Mouse (Mus musculus): ENCODE results near the gene Tmco1.

The Tmco1 gene

DNA sequence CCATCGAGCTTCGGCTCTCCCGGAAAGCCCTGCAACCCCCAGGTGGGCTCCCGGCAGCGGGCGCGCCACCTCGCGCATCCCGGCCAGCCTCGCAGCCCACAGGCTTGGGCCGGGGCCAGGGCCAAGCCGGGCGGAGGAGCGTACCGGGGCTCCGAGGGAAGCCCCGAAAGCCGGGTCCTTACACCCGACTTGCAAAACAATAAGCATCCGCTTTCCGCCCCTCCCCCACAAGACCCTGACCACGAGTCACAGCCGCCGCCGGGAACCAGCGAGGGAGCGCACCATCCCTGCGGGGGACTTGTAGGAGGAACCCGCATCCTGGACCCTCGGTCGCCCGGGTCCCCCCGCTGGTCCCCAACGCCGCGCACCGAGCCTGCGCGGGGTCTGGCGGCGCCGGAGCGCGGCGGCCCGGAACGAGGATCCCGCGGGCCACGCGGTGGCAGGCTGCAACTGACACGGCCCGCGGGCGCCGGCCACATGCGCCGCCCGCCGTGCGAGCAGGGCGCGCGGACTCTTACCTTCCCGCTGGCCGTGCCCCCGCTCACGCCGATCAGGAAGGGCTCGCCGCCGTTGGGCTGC lies 23.8 kb upstream of the Tmco1 start:
- DNase-seq (ENCODE audit: low spot score) = no peak

DNA sequence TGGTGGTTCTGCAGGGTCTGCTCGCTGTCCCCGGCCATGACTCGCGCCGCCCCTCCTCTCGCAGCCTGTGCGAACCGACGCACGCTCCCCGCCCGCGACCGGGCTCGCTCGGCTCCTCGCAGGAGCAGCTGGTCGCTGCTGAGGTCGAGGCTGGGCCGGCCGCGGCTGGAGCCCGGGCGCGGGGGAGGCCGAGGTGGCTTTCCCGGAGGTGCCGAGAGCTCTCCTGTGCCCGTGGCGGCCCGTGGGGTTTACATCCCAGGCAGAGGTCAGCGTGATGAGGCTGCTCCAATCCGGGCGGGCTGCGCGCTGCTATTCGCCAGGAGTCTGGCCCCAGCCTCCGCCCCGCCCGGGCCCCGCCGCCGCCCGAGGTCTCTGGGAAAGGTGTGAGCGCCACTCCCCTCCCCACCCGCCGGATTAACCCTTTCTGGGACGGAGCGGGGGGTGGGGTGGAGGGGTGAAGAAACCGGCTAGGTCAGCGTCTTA lies 23.3 kb upstream of the Tmco1 start:
- no peak for DNase-seq (ENCODE audit: low spot score)

DNA sequence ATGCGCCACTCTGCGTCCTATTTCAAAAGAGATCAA lies 23.0 kb upstream of the Tmco1 start, which contains the start of gene Uck2:
Gene Uck2 (minus strand): TSS at position 1 of the 36 bp plus-strand sequence.
- DNase-seq (ENCODE audit: low spot score) = no peak

DNA sequence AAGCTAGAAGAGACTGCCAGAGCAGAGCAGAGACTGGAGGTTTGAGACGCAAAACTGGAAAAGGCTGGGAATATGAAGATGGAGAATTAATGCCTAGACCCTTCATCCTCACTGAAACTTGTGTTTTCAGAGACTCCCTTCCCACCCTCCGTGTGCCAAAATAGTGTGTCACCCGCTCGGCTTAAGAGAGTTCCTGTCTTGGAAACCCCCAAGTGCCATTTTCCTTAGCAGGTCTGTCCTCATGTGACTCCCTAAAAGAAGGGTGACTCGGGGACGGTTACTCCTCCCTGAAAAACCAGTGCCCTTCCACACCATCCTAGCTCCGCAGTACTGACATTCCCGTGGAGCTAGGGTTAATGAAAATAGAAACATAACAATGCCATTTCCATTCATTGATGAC lies 22.8 kb upstream of the Tmco1 start:
- no peak for DNase-seq (ENCODE audit: low spot score)

GRCm38 (mm10) chr1:167287156-167287555 lies 21.0 kb upstream of the Tmco1 start:
- no peak for DNase-seq (ENCODE audit: low spot score)

DNA sequence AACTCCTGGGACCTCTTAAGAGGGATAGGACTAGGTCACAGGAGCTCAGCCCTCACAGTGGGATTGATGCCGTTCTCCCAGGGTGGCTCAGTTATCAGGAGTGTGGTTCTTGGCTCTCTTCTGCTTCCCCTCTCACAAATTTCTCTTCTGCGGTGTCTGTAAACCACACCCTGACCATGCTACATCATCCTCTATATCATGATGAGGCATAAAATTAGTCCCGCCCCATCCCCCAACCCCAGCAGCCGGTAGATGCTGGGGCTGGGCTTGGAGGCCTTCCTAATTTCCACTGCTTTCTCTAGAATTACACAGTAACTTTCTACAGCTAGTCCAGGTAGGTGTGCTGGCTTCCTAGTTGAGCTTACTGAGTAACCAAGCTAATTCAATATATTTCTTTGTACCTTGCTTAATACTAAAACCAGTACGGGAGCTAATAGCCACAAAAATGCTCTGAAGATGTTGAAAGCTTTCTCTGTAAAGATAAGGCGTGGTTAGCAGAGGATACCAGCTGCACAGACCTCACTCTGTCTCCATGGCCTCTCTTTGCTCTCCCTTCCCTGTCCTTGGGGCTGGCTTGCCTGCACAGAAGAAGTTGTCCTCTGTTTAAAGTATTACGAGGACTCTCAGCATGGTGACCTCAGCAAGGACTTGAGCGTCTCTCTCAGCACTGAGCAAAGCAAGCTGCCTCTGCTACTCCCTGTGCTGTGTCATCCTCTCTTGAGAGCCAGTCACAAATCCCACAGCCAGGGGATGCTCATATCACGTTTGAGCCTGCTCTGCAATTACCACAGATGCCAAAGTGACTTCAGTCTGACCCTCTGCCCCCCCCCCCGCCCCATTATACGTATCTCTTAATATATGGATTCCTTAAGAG lies 19.3 kb upstream of the Tmco1 start:
- no peak for DNase-seq (ENCODE audit: low spot score)

DNA sequence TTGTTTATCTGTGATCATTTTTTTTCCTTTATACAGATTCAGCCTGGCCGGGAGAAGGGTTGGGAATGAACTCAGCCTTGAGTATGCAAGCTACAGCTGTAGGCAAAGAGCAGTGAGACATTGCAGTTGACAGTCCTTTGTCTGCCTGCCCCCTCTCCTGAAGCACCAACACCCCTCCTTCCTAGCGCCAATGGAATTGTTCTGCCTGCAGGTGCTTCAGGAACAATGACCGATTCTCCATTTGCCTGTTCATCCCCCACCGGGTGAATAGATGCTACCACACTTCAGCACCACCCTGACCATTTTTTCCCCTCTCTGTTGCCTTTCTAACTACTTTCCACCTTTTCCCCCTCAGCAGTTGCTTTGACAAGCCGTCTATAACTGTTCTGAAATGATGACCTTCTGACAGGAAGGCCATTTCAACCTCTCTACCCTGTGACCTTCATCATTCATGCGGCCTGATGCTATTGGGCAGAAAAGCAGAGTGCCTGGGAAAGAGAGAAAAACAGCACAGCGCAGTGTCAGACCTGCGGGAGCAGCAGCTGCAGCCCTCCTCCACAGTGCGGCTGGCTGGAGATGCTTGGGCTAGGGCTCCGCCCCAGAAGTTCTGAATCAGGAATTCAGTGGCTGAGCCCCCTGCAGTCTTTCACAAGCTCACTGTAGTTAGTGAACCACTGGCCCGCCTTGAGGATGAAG lies 18.5 kb upstream of the Tmco1 start:
- DNase-seq (ENCODE audit: low spot score) = no peak

DNA sequence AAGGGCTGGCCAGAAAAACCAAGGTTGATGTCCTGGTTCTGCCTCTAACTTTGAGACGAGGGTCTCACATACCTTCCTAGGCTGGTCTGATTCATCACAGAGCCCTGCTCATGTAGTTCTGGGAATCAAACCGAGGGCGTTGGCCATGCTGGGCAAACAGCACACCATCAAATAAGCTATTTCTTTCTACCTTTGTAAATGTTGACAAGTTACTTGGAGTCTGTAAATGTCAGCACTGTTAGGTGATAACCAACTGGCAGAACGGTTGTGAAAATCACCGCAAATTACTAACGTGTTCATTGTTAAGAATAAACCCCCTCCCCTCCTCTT lies 17.9 kb upstream of the Tmco1 start:
- DNase-seq (ENCODE audit: low spot score) = no peak

GRCm38 (mm10) chr1:167291610-167292009 lies 16.6 kb upstream of the Tmco1 start:
- DNase-seq (ENCODE audit: low spot score) = no peak

GRCm38 (mm10) chr1:167292447-167292846 lies 15.7 kb upstream of the Tmco1 start:
- no peak for DNase-seq (ENCODE audit: low spot score)

DNA sequence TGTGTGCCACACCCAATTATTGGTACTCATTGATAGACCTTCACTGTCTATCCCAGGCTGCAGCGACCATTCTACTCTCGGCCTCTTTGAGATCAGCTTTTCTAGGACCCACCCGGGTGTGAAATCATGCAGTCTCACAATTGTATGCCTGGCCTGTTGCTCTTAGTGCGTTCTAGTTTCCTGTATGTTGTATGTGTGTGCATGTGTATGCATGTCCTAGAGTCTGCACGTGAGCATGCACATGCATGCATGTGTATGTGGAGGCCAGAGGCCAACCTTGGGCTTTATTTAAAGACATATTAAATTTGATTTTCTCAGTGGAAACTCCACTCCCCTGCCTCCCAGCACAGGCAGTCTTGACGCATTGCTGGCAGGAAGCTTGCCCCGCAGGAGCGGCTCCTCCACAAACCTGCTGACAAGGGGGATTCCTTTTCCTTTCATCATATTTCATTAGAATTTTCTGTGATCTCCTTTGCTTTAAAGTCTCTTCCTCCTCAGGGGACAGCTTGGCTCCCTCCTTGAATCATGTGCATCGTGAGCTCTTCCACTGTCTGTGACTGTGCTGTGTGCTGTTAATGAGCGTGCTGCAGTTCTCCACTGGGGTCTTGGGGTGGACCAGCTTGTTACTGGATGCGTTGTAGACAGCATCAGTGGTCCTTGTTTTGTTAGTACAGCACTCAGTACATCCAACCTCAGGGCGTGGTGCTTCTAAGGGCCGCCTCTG lies 12.3 kb upstream of the Tmco1 start:
- DNase-seq (ENCODE audit: low spot score) = no peak

DNA sequence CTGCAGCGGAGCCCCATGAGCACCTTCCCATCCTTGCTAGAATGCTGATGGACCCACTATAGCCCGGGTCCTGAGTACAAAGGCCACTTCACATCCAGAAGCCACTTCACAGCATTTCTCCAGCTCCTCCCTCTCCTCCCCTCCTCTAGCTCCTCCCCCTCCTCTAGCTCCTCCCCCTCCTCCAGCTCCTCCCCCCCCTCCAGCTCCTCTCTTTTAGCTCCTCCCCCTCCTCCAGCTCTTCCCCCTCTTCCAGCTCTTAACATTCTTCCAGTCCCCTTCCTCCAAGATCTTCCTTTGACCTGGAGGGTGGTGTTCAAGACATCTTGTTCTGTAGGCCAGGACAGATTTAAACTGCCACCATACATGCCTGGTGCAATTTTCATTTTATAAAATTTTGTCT lies 8.1 kb upstream of the Tmco1 start:
- no peak for DNase-seq (ENCODE audit: low spot score)

GRCm38 (mm10) chr1:167305501-167306137 lies 2.6 kb upstream of the Tmco1 start:
- no peak for DNase-seq (ENCODE audit: low spot score)

DNA sequence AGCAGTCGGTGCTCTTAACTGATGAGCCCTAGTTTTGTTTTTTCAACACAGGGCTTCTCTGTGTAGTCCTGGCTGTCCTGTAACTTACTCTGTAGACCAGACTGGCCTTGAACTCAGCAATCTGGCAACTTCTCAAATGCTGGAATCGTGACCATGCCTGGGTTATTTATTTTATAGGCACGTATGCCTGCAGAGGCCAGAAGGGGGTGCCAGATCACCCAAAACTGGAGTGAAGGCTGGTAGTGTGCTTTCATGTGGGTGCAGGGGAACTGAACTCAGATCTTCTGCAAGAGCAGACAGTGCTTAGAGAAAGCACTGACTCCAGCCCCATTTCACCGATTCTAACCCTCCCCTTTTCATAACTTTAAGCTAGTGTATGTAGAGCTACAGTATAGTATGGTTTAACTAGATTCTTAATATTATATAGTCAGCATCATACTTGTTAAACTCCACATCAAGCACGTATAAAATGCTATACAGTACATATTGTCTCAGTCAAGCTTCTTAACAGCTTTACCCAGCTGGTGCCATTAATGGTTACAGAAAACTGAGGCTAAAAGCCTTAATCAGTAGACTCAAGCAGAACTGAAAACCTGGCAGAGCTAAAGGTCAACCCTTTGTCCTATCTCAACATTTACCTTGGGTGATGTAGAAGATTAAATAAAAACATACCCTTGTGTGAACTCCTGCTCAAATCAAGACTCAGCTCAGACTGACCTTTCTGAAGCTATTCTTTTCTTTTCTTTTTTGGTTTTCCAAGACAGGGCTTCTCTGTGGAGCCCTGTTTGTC lies 1.5 kb upstream of the Tmco1 start:
- no peak for DNase-seq (ENCODE audit: low spot score)

DNA sequence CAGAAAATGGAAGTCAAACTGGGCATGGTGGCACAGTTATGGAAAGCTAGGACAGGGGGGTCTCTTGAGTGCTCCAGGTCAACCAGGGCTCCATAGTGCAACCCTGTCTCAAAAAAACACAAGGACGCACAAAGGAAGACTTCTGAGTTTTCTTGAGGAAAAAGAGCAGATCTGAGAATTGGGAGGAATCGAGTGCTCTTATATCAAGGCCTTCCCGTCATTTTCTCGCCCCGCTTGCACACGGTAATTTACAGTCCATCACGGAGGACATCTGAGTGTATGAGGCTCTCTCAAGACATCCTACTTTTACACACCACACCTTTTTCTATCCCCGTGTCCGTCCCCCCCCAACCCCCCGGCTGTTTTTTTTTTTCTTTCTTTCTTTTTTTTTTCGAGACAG lies 504 bp upstream of the Tmco1 start:
- DNase-seq (ENCODE audit: low spot score) = no peak

GRCm38 (mm10) chr1:167312367-167312766 lies 4.2 kb downstream of the Tmco1 start:
- no peak for DNase-seq (ENCODE audit: low spot score)

GRCm38 (mm10) chr1:167313220-167313619 lies 5.0 kb downstream of the Tmco1 start:
- no peak for DNase-seq (ENCODE audit: low spot score)

DNA sequence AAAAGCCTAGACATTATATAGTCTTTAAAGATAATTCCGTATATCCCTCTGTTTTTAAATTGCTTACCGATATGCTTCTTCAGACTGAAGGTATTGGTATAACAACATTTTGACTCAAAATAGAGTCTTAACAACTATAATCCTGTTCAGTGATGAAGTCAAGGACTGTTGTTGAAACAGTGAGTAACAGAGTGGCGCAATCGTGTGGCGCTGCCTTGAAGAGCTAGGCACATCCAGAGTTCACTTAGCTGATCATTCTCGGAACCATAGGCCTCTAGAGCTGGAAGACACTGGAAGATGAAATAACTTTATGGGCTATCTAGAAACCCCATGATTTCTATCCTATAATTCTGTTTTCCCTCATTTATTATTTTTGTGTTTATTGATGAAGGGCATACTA lies 13.5 kb downstream of the Tmco1 start:
- DNase-seq (ENCODE audit: low spot score) = no peak

- DNase-seq (ENCODE audit: low spot score) = no peak
These were observed 20.6 kb downstream of the Tmco1 start for GRCm38 (mm10) chr1:167328776-167329175.

- no peak for DNase-seq (ENCODE audit: low spot score)
These were observed 22.9 kb downstream of the Tmco1 start for GRCm38 (mm10) chr1:167331106-167331505.

DNA sequence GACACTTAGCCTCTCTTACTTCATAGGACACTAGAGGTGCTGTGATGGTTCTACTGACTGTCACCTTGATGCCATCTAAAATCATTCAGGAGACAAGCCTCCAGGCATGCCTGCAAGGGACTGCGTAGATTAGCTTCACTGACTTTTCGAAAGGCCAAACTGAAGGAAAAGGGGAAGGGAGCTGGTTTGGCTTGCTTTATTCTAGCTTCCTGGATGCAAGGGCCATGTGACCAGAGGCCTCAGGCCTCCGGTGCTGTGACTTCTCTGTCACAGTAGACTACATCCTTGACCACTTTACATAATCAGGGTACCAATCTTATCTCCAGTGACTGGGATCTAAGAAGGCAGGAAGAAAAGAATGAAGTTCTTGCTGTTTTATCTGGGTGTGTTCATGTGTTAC lies 28.2 kb downstream of the Tmco1 start:
- no peak for DNase-seq (ENCODE audit: low spot score)

Measured in layer of hippocampus, adult 9-10 months (tissue).